Mouse (Mus musculus) heart, adult 8-10 months (tissue): ENCODE measurements around the gene Scgb1b30. TPM values are rescaled to one million over a fixed set of nuclear protein-coding genes. Genes with fewer than 3 reads are reported as not detected.

ENCODE experiments used
- total RNA-seq, 4 experiments: library from RNA; stranded (reverse); gene quantifications; 2 replicates each; pipeline ENCODE4 v1.2.4; 2022

The Scgb1b30 gene
- total RNA-seq, 4 experiments from 2014 or later = not detected

Other genes with a start within 250 kb of the Scgb1b30 start
- gene Scgb2b26, start 150.4 kb upstream of the Scgb1b30 start, total RNA-seq = not detected
- gene Scgb2b27, start 81.5 kb upstream of the Scgb1b30 start, total RNA-seq = not detected
- not detected for gene Scgb1b27, start 73.9 kb upstream of the Scgb1b30 start, total RNA-seq
- gene Wtip, start 37.8 kb downstream of the Scgb1b30 start, total RNA-seq = 1 to 10 TPM; 6.2 to 9.5 (median 8.8) TPM
- 10 to 100 TPM; 26.8 to 32.8 (median 29.9) TPM for gene Uba2, start 74.2 kb downstream of the Scgb1b30 start, total RNA-seq
- gene Pdcd2l, start 101.2 kb downstream of the Scgb1b30 start, total RNA-seq = 10 to 100 TPM; 19.2 to 21.2 (median 20.1) TPM
- gene Gpi1, start 134.9 kb downstream of the Scgb1b30 start, total RNA-seq = 100 to 1,000 TPM; 550 to 601 (median 588) TPM
- gene Gm6096, start 155.6 kb downstream of the Scgb1b30 start, total RNA-seq = not detected
- gene 4931406P16Rik, start 218.1 kb downstream of the Scgb1b30 start, total RNA-seq = 10 to 100 TPM; 38.7 to 43.4 (median 41.0) TPM